Mouse (Mus musculus): ENCODE data around the gene Spen. TPM values are rescaled to one million over a fixed set of nuclear protein-coding genes. Genes with fewer than 3 reads are reported as not detected.
"Not testable (repeated sequence)": the region's sequence is repeated elsewhere in the genome, so short reads cannot be mapped to it uniquely, and the experiment has no call there.

Spen gene
- total and polyA plus RNA-seq, 2 experiments from 2014 or later: 13.6 to 20.0 TPM

- Histone ChIP-seq H3K4me1 (ENCODE audit: insufficient read depth, low read length) (no peaks in the 10 kb centered on the region), H3K27ac (ENCODE audit: low read depth, low read length) (no peak overlapping the region), H3K36me3 (ENCODE audit: insufficient read depth, low read length) (no peaks in the 10 kb centered on the region), H3K4me2 (ENCODE audit: low read depth, low read length, poor library complexity, severe bottlenecking) (no peak overlapping the region), H3K27me3 (ENCODE audit: insufficient read depth, low read length) (no peaks in the 10 kb centered on the region), H3K4me3 (ENCODE audit: low read depth, low read length) (no peak overlapping the region), H3K9ac (replicated peaks; ENCODE audit: low read length, poor library complexity, severe bottlenecking) (no peak overlapping the region), H3K9me3 (ENCODE audit: low read length) (no peaks in the 10 kb centered on the region)
- TF ChIP-seq CTCF (IDR thresholded peaks at IDR 0.05): no peak
- no peak for DNase-seq (ENCODE audit: low spot score)
- ATAC-seq (ENCODE audit: low FRiP score): no peak
- WGBS: 75% methylated on average over 1 of the region's 1 CpGs
Observed at GRCm38 (mm10) chr4:141570821-141571220, 32.4 kb upstream of the Spen start.

GRCm38 (mm10) chr4:141570004-141570403 lies 31.6 kb upstream of the Spen start:
- H3K27me3 ChIP-seq (ENCODE audit: insufficient read depth, low read length): no peaks in the 10 kb centered on the region
- no peak for ATAC-seq (ENCODE audit: low FRiP score)
- no peak overlapping the region for H3K27ac ChIP-seq (ENCODE audit: low read depth, low read length)
- H3K4me3 ChIP-seq (ENCODE audit: low read depth, low read length): no peak overlapping the region
- no peaks in the 10 kb centered on the region for H3K4me1 ChIP-seq (ENCODE audit: insufficient read depth, low read length)
- H3K36me3 ChIP-seq (ENCODE audit: insufficient read depth, low read length): no peaks in the 10 kb centered on the region
- no peak for TF ChIP-seq CTCF (IDR thresholded peaks at IDR 0.05)
- no peak for DNase-seq (ENCODE audit: low spot score)
- H3K4me2 ChIP-seq (ENCODE audit: low read depth, low read length, poor library complexity, severe bottlenecking): no peak overlapping the region
- H3K9ac ChIP-seq (replicated peaks; ENCODE audit: low read length, poor library complexity, severe bottlenecking): no peak overlapping the region
- H3K9me3 ChIP-seq (ENCODE audit: low read length): no peaks in the 10 kb centered on the region
- WGBS: 73% methylated on average over 6 of the region's 6 CpGs

- Histone ChIP-seq H3K4me3 (ENCODE audit: low read depth, low read length) (no peak overlapping the region), H3K4me1 (ENCODE audit: insufficient read depth, low read length) (no peaks in the 10 kb centered on the region), H3K27ac (ENCODE audit: low read depth, low read length) (no peak overlapping the region), H3K27me3 (ENCODE audit: insufficient read depth, low read length) (no peaks in the 10 kb centered on the region), H3K9me3 (ENCODE audit: low read length) (no peaks in the 10 kb centered on the region), H3K36me3 (ENCODE audit: insufficient read depth, low read length) (no peaks in the 10 kb centered on the region), H3K9ac (replicated peaks; ENCODE audit: low read length, poor library complexity, severe bottlenecking) (no peak overlapping the region), H3K4me2 (ENCODE audit: low read depth, low read length, poor library complexity, severe bottlenecking) (no peak overlapping the region)
- 86% methylated on average over 5 of the region's 5 CpGs for WGBS
- TF ChIP-seq CTCF (IDR thresholded peaks at IDR 0.05): no peak
- DNase-seq (ENCODE audit: low spot score) (no peak), ATAC-seq (ENCODE audit: low FRiP score) (no peak)
Observed at GRCm38 (mm10) chr4:141568966-141569365, 30.6 kb upstream of the Spen start.

GRCm38 (mm10) chr4:141567174-141567573 lies 28.8 kb upstream of the Spen start:
- H3K9me3 ChIP-seq (ENCODE audit: low read length); H3K9ac ChIP-seq (replicated peaks; ENCODE audit: low read length, poor library complexity, severe bottlenecking); H3K4me2 ChIP-seq (ENCODE audit: low read depth, low read length, poor library complexity, severe bottlenecking); H3K27me3 ChIP-seq (ENCODE audit: insufficient read depth, low read length); H3K4me1 ChIP-seq (ENCODE audit: insufficient read depth, low read length); H3K27ac ChIP-seq (ENCODE audit: low read depth, low read length); H3K4me3 ChIP-seq (ENCODE audit: low read depth, low read length); H3K36me3 ChIP-seq (ENCODE audit: insufficient read depth, low read length); ATAC-seq (ENCODE audit: low FRiP score); DNase-seq (ENCODE audit: low spot score): not testable (repeated sequence)
- WGBS: 93% methylated on average over 7 of the region's 7 CpGs

- DNase-seq (ENCODE audit: low spot score) (no peak), ATAC-seq (ENCODE audit: low FRiP score) (no peak)
- TF ChIP-seq CTCF (IDR thresholded peaks at IDR 0.05): no peak
- Histone ChIP-seq H3K4me3 (ENCODE audit: low read depth, low read length) (no peak overlapping the region), H3K4me1 (ENCODE audit: insufficient read depth, low read length) (no peaks in the 10 kb centered on the region), H3K9ac (replicated peaks; ENCODE audit: low read length, poor library complexity, severe bottlenecking) (no peak overlapping the region), H3K9me3 (ENCODE audit: low read length) (no peaks in the 10 kb centered on the region), H3K27ac (ENCODE audit: low read depth, low read length) (no peak overlapping the region), H3K27me3 (ENCODE audit: insufficient read depth, low read length) (no peaks in the 10 kb centered on the region), H3K4me2 (ENCODE audit: low read depth, low read length, poor library complexity, severe bottlenecking) (no peak overlapping the region), H3K36me3 (ENCODE audit: insufficient read depth, low read length) (no peaks in the 10 kb centered on the region)
- 89% methylated on average over 6 of the region's 6 CpGs for WGBS
Observed at GRCm38 (mm10) chr4:141566187-141566586, 27.8 kb upstream of the Spen start.

GRCm38 (mm10) chr4:141565325-141565724 lies 26.9 kb upstream of the Spen start:
- H3K27ac ChIP-seq (ENCODE audit: low read depth, low read length): no peak overlapping the region
- DNase-seq (ENCODE audit: low spot score): no peak
- H3K4me2 ChIP-seq (ENCODE audit: low read depth, low read length, poor library complexity, severe bottlenecking): no peak overlapping the region
- no peak for ATAC-seq (ENCODE audit: low FRiP score)
- no peaks in the 10 kb centered on the region for H3K36me3 ChIP-seq (ENCODE audit: insufficient read depth, low read length)
- TF ChIP-seq CTCF (IDR thresholded peaks at IDR 0.05): no peak
- no peaks in the 10 kb centered on the region for H3K9me3 ChIP-seq (ENCODE audit: low read length)
- H3K9ac ChIP-seq (replicated peaks; ENCODE audit: low read length, poor library complexity, severe bottlenecking): no peak overlapping the region
- H3K4me1 ChIP-seq (ENCODE audit: insufficient read depth, low read length): no peaks in the 10 kb centered on the region
- WGBS: 7% methylated on average over 7 of the region's 7 CpGs
- no peaks in the 10 kb centered on the region for H3K27me3 ChIP-seq (ENCODE audit: insufficient read depth, low read length)
- no peak overlapping the region for H3K4me3 ChIP-seq (ENCODE audit: low read depth, low read length)

All from midbrain, postnatal 0 days (tissue).